Mouse (Mus musculus): ENCODE measurements around the gene Dtx4. TPM values are rescaled to one million over a fixed set of nuclear protein-coding genes. Genes with fewer than 3 reads are reported as not detected.

Dtx4 gene
- total RNA-seq, 2 experiments from 2014 or later: 37.0 to 41.8 TPM

- DNase-seq (ENCODE audit: low spot score in 2 of 2): no peak
Measured at GRCm38 (mm10) chr19:12494972-12495535, 6.2 kb downstream of the Dtx4 start.

DNA sequence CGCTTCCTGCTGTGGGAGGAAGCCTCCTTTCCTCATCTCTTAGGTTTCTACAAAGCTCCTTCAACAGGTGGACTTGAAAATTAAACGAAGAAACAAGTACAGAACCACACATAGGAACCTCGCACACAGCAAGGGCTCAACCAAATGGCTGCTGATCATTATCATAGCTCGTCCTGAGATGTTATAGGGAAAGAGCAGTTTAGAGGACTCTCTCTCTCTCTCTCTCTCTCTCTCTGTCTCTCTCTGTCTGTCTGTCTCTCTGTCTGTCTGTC, 7.1 kb downstream of the Dtx4 start:
- no peak for DNase-seq (ENCODE audit: low spot score in 2 of 2)

DNA sequence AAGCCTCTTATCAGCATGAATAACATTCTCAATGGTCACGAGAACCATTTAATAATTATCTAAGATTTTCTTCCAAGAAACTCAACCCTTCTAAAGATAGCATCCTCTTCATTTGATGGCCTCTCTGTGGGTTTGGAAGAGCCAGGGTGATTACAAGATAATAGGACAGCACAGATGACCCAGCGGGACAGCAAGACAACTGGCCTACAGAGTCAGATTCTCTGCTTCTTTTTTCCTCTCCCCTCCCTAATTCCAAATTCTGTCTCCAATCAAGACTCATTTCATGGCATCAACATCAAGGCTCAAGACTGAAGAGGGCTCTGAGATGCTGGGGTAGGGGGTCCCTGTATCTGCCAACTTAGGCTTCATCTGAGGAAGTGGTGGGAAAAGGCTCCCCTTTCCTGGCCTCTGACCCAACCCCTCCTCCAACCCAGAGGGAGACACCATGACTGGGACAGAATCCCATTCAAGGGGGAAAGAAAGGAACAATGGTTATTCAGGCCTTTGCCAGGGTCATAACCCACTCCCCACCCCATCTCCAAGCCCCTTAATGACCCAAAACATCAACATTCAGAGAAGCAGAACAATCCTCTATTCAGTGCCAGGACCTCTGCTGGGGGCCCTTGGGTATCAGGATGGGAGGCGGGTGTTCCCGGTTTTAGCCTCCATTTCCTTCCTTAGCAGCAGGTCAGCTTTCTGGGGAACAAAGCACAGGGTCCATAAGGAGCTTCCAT, 7.6 kb downstream of the Dtx4 start:
- no peak for DNase-seq (ENCODE audit: low spot score in 2 of 2)

GRCm38 (mm10) chr19:12491636-12492035, 9.6 kb downstream of the Dtx4 start:
- no peak for DNase-seq (ENCODE audit: low spot score in 2 of 2)

- no peak for DNase-seq (ENCODE audit: low spot score in 2 of 2)
Measured at GRCm38 (mm10) chr19:12489675-12490570, 11.3 kb downstream of the Dtx4 start.

DNA sequence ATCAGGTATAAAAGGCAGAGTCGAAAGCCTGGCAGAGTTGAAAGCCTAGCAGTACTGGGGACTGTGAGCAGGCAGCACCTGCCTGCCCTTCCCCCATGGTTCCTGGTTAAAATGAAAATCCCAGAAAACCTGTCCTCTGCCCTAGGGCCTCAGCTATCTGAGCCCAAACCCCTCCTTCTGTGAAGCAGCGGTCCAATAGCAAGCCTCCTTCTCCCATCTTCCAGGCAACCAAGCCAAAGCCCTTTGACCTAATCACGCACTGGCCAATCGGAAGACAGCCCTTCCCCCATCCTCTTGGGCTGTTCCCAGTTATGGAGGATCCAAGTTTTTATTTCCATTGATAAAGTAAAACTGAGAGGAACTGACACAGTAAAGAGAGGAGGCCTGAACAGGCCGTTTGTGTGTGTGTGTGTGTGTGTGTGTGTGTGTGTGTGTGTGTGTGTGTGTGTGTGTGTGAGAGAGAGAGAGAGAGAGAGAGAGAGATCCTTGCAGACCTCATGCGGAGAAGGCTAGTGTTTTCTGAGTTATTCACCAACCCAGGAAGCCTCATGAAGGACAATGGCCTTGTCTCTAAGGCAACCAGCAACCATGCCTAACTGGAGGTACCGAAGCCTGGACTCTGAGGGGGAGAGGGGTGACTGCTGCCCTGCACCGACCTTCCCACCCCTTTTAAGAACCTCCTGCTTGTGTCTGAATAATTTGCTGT, 12.1 kb downstream of the Dtx4 start:
- no peak for DNase-seq (ENCODE audit: low spot score in 2 of 2)

DNA sequence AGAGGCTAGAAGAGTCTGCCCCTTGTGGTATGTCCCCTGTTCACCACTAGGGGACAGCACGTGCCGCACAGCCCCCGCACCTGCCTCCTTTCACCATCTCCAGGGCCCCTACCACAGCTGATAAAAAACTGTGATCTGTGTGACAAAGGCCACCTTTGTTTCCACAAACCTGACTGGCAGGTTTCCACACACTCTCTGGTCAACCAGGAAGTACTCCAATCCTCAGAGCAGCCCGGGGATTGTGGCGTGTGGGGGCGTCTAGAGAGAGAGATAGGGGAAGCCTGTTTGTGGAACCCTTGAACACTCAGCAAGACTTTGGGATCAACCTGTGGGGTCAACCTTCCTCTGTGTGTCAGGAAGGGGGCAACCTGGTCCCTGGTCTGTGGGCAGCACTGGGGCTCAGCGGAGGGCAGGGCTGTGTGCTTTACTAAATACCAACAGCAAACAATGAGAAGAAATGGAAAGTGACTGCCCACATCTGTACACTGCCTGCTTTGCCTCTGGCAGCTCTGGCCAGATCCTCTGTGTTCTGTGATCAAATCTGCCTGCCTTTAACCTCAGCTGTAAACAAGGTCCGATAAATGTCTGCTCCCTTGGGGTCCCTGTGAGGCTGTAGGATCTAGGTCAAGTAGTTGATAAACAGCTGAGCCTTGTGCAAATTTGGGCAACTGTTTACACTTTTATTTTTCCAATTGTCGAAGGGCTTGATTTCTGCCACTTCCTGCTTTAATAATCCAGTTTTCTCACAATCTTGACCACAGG, 12.9 kb downstream of the Dtx4 start:
- DNase-seq (ENCODE audit: low spot score in 2 of 2): no peak

GRCm38 (mm10) chr19:12487511-12488204, 13.6 kb downstream of the Dtx4 start:
- no peak for DNase-seq (ENCODE audit: low spot score in 2 of 2)

DNA sequence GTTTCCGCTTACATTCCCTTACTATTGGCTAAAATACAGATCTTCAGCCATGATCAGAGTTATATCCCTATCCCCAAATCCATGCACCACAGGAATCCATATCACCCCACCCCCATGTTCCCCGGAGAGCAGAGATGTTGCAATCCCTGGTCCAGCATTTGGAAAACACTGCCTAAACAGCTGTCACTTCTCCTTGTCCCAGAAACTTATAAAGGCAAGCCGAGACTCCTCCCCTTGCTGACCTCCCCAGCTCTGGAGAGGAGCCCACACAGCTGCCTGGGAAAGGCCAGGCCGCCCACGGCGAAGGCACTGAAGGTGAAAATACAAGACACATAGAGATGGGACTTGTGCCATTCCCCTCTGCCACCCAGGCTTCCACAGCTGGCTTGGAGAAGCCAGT, 14.4 kb downstream of the Dtx4 start:
- no peak for DNase-seq (ENCODE audit: low spot score in 2 of 2)

GRCm38 (mm10) chr19:12485631-12486030, 15.6 kb downstream of the Dtx4 start:
- DNase-seq (ENCODE audit: low spot score in 2 of 2): no peak

- DNase-seq (ENCODE audit: low spot score in 2 of 2): no peak
Measured at GRCm38 (mm10) chr19:12485223-12485622, 16.0 kb downstream of the Dtx4 start.

- no peak for DNase-seq (ENCODE audit: low spot score in 2 of 2)
Measured at GRCm38 (mm10) chr19:12484210-12484609, 17.0 kb downstream of the Dtx4 start.

GRCm38 (mm10) chr19:12483782-12484181, 17.5 kb downstream of the Dtx4 start:
- DNase-seq (ENCODE audit: low spot score in 2 of 2): no peak

DNA sequence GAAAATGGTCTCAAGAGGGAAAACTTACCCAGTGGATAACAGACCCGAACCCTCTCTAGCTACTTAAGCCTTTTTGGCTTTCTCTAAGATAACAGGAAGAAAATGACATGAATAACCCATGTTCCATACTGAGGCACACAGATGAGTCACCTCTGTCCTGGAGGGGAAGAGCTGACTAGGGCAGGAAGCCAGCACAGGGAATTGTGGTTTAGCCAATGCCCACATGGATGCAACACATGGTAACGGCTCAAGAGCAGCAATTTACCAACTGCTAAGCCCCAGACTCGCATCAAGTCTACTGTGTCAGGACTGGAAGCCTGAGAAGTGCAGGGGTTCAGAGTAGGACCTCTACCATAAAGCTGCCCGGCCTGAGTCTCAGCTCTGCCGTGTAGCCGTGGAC, 22.9 kb downstream of the Dtx4 start:
- no peak for DNase-seq (ENCODE audit: low spot score in 2 of 2)

DNA sequence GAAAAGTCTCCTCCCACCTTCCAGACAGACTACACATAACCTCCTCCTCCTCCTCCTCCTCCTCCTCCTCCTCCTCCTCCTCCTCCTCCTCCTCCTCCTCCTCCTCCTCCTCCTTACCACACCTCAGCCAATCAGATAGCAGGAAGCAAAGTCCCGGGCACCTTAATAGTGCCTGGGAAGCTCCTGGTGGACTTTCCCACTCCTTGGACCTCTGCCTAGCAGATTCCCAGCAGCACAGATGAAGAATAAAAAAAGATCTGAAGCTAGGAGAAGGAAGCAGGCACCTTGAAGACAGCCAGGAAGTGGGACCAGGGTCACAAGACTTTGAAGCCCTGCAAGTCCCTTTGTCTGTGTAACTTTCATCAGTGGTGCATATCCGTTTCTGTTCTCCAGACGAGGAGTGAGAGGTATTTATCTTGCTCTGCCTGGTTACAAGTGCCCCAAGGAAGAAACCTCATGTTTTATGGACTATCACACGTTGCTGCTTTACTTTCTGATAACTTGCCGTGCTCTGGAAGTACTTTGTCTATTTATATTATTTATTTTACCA, 24.5 kb downstream of the Dtx4 start:
- no peak for DNase-seq (ENCODE audit: low spot score in 2 of 2)

GRCm38 (mm10) chr19:12475380-12476250, 25.6 kb downstream of the Dtx4 start:
- DNase-seq (ENCODE audit: low spot score in 2 of 2): peak; percentile 83 to 91

GRCm38 (mm10) chr19:12473951-12474350, 27.3 kb downstream of the Dtx4 start:
- no peak for DNase-seq (ENCODE audit: low spot score in 2 of 2)

GRCm38 (mm10) chr19:12473201-12473641, 28.0 kb downstream of the Dtx4 start:
- no peak for DNase-seq (ENCODE audit: low spot score in 2 of 2)

DNA sequence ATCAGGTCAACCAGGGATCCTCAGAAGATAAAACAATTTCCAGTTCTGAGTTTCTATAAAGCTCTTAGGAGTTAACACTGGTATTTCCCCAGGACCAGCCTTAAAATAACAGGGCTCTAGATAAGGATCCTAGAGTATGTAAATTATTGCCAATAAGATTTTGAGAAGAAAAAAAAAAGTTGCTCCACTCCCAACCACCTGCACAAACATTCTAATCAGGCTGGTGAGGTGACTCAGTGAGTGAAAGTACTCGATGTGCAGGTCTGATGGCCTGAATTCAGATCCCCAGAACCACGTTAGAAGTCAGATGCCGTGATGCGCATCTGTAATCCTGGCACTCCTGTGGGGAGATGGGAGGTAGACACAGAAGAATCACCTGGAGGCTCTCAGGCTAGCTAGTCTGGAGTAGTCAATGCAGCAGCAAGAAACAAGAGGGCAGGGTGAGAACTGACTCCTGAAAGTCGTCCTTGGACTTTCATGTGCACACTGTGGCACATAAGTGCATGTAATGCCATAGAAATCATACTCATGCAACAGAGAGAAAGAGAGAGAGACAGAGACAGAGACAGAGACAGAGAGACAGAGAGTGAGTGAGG, 28.8 kb downstream of the Dtx4 start:
- no peak for DNase-seq (ENCODE audit: low spot score in 2 of 2)

Data from layer of hippocampus, postnatal 14 days (tissue).